Mouse (Mus musculus) thymus, adult 2 months (tissue): ENCODE results near the gene Spag9. TPM values are rescaled to one million over a fixed set of nuclear protein-coding genes. Genes with fewer than 3 reads are reported as not detected.

Source experiments
- DNase-seq: peaks from one replicate; pipeline ENCODE4 v3.0.0; 2021
- H3K27ac ChIP-seq: fragments of 200-500 bp; 2 replicates; pipeline ENCODE4 v1.5.1; 2012; ENCODE audit warnings: low read length, control low read depth; ENCODE audit not compliant: control insufficient read depth, insufficient read depth
- H3K27me3 ChIP-seq: fragments of 200-500 bp; 2 replicates; pipeline ENCODE4 v1.6.1; 2012; ENCODE audit warnings: mild to moderate bottlenecking, low read length, moderate library complexity, mixed read lengths; ENCODE audit not compliant: control insufficient read depth, insufficient read depth
- H3K36me3 ChIP-seq: fragments of 200-500 bp; 2 replicates; pipeline ENCODE4 v1.6.1; 2012; ENCODE audit warnings: mild to moderate bottlenecking, low read length, moderate library complexity; ENCODE audit not compliant: control insufficient read depth, insufficient read depth
- H3K4me1 ChIP-seq: fragments of 200-500 bp; replicated peaks from 2 replicates; pipeline ENCODE4 v1.6.1; 2012; ENCODE audit warnings: low read length; ENCODE audit not compliant: control insufficient read depth, insufficient read depth
- H3K4me3 ChIP-seq: fragments of 200-500 bp; 2 replicates; pipeline ENCODE4 v1.5.1; 2012; ENCODE audit warnings: mild to moderate bottlenecking, low read length, control low read depth, moderate library complexity; ENCODE audit not compliant: control insufficient read depth, insufficient read depth
- CTCF ChIP-seq: fragments of 200-500 bp; IDR thresholded peaks from 2 replicates; pipeline ENCODE4 v1.5.1; 2012; ENCODE audit warnings: mild to moderate bottlenecking, control low read depth, low read length, moderate library complexity, borderline replicate concordance; ENCODE audit not compliant: control insufficient read depth, poor library complexity, insufficient read depth; ENCODE audit errors: extremely low read depth
- POLR2A ChIP-seq: fragments of 200-500 bp; IDR thresholded peaks from 2 replicates; pipeline ENCODE4 v1.6.1; 2012; ENCODE audit warnings: mild to moderate bottlenecking, low read length, control low read depth, moderate library complexity; ENCODE audit not compliant: control insufficient read depth, poor library complexity, insufficient read depth; ENCODE audit errors: extremely low read depth
- WGBS: fragments of 180-500 bp; shearing (Covaris S2); methylation state at CpG from one replicate; pipeline ENCODE4 v1.1.7; 2018; 5-methylcytosine and 5-hydroxymethylcytosine counted together
- polyA plus RNA-seq: library from polyadenylated mRNA; depleted of rRNA; stranded (reverse); fragments of >200 nt; gene quantifications from 2 replicates; pipeline ENCODE4 v1.2.3, GENCODE M21; 2012

The Spag9 gene
- polyA plus RNA-seq, 1 experiment = 22.0 TPM

DNA sequence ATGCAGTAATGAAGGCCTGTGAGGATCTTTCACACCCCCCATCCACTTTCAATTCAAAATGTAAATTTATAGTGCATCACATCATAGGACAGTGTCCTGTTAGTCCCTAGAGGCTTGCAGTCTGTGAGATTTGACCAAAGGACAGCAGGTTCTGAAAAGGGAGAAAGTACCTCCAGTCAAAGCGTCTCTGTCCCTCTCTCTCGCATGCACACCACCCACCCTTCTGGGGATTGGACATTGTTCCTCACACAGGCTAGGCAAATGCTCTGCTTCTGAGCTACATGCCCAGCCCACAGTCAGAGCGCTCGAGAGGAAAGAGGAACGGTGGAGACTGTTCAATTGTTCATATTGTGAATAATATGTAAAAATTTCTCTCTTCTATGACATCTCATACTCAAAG, 119.5 kb downstream of the Spag9 start:
- no peak overlapping the region for H3K4me3 ChIP-seq
- DNase-seq = no peak
- TF ChIP-seq CTCF (no peak), POLR2A (no peak)
- no peaks in the 10 kb centered on the region for H3K4me1 ChIP-seq
- no peak overlapping the region for H3K27ac ChIP-seq
- WGBS = 97% methylated on average over 5 of the region's 5 CpGs
- peaks cover 21% of the 10 kb centered on the region; the same call in 1 of the 2 replicates for H3K36me3 ChIP-seq
- no peaks in the 10 kb centered on the region for H3K27me3 ChIP-seq

DNA sequence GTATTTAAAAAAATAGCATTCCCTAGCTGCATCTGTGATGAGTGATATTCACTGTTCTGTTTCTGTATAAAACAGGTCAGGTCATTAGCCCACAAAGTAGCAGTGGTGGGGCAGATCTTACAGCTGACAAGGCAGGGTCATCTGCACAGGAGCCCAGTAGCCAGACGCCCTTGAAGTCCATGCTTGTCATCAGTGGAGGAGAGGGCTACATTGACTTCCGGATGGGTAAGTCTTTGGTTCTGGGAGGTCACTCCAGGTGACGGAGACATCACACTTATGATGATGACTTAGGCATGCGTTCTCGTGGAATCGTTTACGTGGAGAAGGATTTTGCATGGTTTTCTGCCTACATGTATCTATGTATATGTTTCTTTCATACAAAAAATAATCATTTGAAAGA, 120.8 kb downstream of the Spag9 start:
- TF ChIP-seq CTCF (no peak), POLR2A (no peak)
- Histone ChIP-seq H3K4me3 (no peak overlapping the region), H3K4me1 (no peaks in the 10 kb centered on the region), H3K27ac (no peak overlapping the region), H3K27me3 (no peaks in the 10 kb centered on the region), H3K36me3 (peaks cover 19% of the 10 kb centered on the region; the same call in 1 of the 2 replicates)
- no peak for DNase-seq
- 97% methylated on average over 7 of the region's 7 CpGs for WGBS

DNA sequence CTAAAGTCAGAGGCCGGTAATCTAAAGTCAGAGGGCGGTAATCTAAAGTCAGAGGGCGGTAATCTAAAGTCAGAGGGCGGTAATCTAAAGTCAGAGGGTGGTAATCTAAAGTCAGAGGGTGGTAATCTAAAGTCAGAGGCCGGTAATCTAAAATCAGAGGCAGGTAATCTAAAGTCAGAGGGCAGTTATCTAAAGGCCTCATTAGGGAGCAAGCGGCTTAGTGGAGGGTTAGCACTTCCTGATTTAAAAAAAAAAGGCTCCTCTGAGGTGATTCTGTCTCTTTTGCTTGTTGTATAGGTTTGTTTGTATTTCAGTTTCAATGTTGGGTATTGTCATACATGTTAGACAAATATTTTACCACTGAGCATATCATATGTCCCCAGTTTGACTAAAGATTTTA, 121.9 kb downstream of the Spag9 start:
- Histone ChIP-seq H3K27ac (no peak overlapping the region), H3K4me3 (no peak overlapping the region), H3K27me3 (no peaks in the 10 kb centered on the region), H3K36me3 (peaks cover 17% of the 10 kb centered on the region), H3K4me1 (no peaks in the 10 kb centered on the region)
- DNase-seq = no peak
- no peak for TF ChIP-seq POLR2A
- no peak for TF ChIP-seq CTCF
- 96% methylated on average over 6 of the region's 6 CpGs for WGBS

DNA sequence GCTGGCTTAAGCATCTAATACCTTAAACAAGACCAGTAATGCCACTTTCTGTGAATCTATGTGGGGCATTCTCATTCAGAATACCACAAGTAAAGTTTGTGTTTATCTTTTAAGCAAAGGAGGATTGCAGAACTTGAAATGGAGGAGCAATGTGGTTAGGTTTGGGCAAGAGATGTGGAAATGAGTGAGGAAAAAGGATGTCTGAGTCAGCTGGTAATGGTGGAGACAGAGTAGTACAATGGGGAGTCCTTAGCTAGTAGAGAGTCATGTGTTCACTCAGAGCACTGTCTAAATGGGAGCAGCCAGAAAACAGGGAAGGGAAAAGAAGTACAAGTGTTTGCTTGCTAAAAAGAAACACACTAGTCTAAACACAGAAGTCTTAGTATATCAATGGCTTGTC, 122.7 kb downstream of the Spag9 start:
- H3K4me1 ChIP-seq = no peaks in the 10 kb centered on the region
- no peak overlapping the region for H3K4me3 ChIP-seq
- H3K36me3 ChIP-seq = peaks cover 18% of the 10 kb centered on the region
- H3K27ac ChIP-seq = no peak overlapping the region
- no peak for TF ChIP-seq CTCF
- DNase-seq = no peak
- no peaks in the 10 kb centered on the region for H3K27me3 ChIP-seq

DNA sequence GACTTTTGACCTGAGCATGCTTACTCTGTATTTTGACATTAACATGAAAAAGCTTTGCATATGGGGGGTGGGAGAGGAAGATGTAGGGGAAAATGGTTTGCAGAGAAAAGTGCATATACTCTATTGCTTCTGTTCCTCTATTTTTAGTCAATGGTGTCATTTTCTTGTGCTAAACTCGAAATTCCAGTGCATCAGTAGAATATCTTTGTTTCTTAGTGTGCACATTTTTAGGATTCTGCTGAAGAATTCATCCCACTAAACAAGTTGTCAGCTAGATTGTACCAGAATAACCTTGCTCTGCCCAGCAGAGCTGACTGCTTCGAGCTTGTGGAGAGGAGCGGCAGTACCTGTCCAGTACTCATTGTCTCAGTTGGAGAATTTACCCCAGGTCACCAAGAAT, 124.8 kb downstream of the Spag9 start:
- no peak overlapping the region for H3K27ac ChIP-seq
- no peak for TF ChIP-seq POLR2A
- no peak for TF ChIP-seq CTCF
- WGBS = 89% methylated on average over 3 of the region's 3 CpGs
- H3K36me3 ChIP-seq = peaks cover 18% of the 10 kb centered on the region
- DNase-seq = no peak
- H3K4me3 ChIP-seq = no peak overlapping the region
- H3K27me3 ChIP-seq = no peaks in the 10 kb centered on the region
- no peaks in the 10 kb centered on the region for H3K4me1 ChIP-seq

DNA sequence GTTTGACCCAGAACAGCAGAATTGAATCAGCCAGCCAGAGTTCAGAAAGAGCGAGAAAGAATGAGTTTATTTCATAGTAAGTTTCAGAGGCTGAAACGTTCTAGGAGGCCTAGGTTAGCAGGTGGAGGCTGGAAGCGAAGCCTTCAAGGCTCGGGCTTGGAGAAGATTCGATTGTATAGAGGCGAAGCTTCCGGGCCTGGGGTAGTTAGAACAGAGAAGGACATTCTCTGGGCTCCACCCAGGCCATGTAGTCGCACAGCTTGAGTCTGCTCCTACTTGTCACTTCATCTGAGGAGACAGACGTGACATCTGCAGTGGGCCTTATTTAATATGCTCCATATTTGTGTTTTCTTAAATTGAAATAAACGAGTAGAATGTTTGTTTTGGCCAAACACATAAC, 125.6 kb downstream of the Spag9 start:
- WGBS = 97% methylated on average over 10 of the region's 10 CpGs
- TF ChIP-seq POLR2A = no peak
- no peak for TF ChIP-seq CTCF
- Histone ChIP-seq H3K36me3 (peaks cover 18% of the 10 kb centered on the region), H3K4me1 (no peaks in the 10 kb centered on the region), H3K27ac (no peak overlapping the region), H3K4me3 (no peak overlapping the region), H3K27me3 (no peaks in the 10 kb centered on the region)
- DNase-seq = no peak

DNA sequence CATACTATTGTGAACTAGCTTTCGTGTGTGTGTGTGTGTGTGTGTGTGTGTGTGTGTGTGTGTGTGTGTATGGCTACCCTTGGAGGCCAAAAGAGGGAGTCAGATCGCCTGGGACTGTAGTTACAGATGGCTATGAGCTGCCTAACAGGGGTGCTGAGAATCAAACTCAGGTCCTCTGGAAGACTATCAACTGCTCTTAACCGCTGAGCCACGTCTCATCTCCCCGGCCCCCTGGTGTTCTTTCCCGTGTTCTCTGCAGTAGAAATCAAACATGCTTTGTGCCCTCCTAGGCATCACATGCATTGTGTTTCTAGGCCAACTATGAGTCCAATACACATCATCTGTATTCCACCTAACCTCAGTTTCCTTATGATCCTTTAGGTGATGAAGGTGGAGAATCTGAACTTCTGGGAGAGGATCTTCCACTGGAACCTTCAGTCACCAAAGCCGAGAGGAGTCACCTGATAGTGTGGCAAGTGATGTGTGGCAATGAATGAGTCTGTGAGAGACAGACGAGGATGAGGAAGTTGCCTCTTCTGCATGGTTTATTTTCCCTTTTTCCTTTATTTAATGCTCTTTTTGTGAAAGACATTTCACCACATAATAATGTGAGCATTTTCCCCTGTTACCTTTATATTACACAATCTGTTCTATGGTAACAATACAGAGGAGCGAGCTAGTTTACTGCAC, 126.6 kb downstream of the Spag9 start:
- no peaks in the 10 kb centered on the region for H3K27me3 ChIP-seq
- H3K4me1 ChIP-seq = no peaks in the 10 kb centered on the region
- peaks cover 15% of the 10 kb centered on the region for H3K36me3 ChIP-seq
- DNase-seq = no peak
- no peak overlapping the region for H3K4me3 ChIP-seq
- TF ChIP-seq CTCF = no peak
- TF ChIP-seq POLR2A = no peak
- 97% methylated on average over 9 of the region's 9 CpGs for WGBS
- H3K27ac ChIP-seq = no peak overlapping the region

DNA sequence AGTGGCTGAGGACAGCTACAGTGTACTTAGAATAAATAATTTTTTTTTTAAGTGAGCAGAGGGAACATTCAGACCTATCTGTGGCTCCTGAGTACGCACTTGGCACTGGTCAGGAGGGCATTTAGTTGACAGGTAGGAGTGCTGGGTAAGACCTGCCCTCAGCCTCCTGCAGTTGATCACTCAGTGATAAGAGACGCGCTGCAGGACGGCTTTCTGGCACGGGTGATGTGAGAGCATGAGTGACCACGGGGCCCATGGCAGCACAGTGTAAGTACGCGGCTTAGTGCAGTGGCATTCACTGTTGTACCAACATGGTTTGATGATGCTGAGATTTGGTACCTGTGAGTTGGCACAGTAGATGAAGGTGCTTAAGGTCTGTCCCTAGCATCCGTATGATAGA, 130.8 kb downstream of the Spag9 start:
- Histone ChIP-seq H3K4me1 (no peaks in the 10 kb centered on the region), H3K4me3 (no peak overlapping the region), H3K36me3 (peaks cover 15% of the 10 kb centered on the region; the same call in 1 of the 2 replicates), H3K27ac (no peak overlapping the region), H3K27me3 (no peaks in the 10 kb centered on the region)
- TF ChIP-seq CTCF = no peak
- no peak for TF ChIP-seq POLR2A
- 97% methylated on average over 9 of the region's 9 CpGs for WGBS
- no peak for DNase-seq
